Mouse (Mus musculus) heart, embryonic 12.5 days (tissue): ENCODE data around the gene Ugt1a10. TPM values are rescaled to one million over a fixed set of nuclear protein-coding genes. Genes with fewer than 3 reads are reported as not detected.
A peak's percentile ranks its signal among the peaks of the same experiment; 100 is the strongest.

Source experiments
- ATAC-seq: fragments of 200-750 bp; cut with Nextera tagmentation; 2 replicates; pipeline ENCODE4 v1.8.0; 2017; ENCODE audit warnings: moderate TSS enrichment, moderate library complexity; ENCODE audit not compliant: insufficient number of reproducible peaks, low FRiP score
- H3K27ac ChIP-seq: fragments of 300-500 bp; sonication (generic); 2 replicates; pipeline ENCODE4 v1.5.1; 2016; ENCODE audit warnings: mild to moderate bottlenecking, moderate library complexity; ENCODE audit not compliant: poor library complexity, severe bottlenecking
- H3K27me3 ChIP-seq: fragments of 300-500 bp; sonication (generic); replicated peaks from 2 replicates; pipeline ENCODE4 v1.6.1; 2016; ENCODE audit warnings: mild to moderate bottlenecking, moderate library complexity
- H3K36me3 ChIP-seq: fragments of 300-500 bp; sonication (generic); 2 replicates; pipeline ENCODE4 v1.6.1; 2016; ENCODE audit warnings: mild to moderate bottlenecking, moderate library complexity
- H3K4me1 ChIP-seq: fragments of 300-500 bp; sonication (generic); replicated peaks from 2 replicates; pipeline ENCODE4 v1.6.1; 2016; ENCODE audit warnings: mild to moderate bottlenecking
- H3K4me2 ChIP-seq: fragments of 300-500 bp; sonication (generic); 2 replicates; pipeline ENCODE4 v1.6.1; 2016; ENCODE audit warnings: mild to moderate bottlenecking, moderate library complexity
- H3K4me3 ChIP-seq: fragments of 300-500 bp; sonication (generic); 2 replicates; pipeline ENCODE4 v1.5.1; 2016; ENCODE audit warnings: mild to moderate bottlenecking
- H3K9ac ChIP-seq: fragments of 300-500 bp; sonication (generic); 2 replicates; pipeline ENCODE4 v1.6.1; 2016; ENCODE audit warnings: mild to moderate bottlenecking, moderate library complexity
- H3K9me3 ChIP-seq: fragments of 300-500 bp; sonication (generic); replicated peaks from 2 replicates; pipeline ENCODE4 v1.6.1; 2016; ENCODE audit warnings: mild to moderate bottlenecking, moderate library complexity
- WGBS: fragments of 180-500 bp; shearing (Covaris S2); methylation state at CpG from one replicate; pipeline ENCODE4 v1.1.7; 2016; 5-methylcytosine and 5-hydroxymethylcytosine counted together
- polyA plus RNA-seq: library from polyadenylated mRNA; unstranded; fragments of >200 nt; fragmentation: Nextera tagmentation; extraction: Ambion mirVana; gene quantifications from 2 replicates; pipeline ENCODE4 v1.2.1, GENCODE M21; 2016

Gene Ugt1a10
- polyA plus RNA-seq, 1 experiment from 2014 or later = not detected

DNA sequence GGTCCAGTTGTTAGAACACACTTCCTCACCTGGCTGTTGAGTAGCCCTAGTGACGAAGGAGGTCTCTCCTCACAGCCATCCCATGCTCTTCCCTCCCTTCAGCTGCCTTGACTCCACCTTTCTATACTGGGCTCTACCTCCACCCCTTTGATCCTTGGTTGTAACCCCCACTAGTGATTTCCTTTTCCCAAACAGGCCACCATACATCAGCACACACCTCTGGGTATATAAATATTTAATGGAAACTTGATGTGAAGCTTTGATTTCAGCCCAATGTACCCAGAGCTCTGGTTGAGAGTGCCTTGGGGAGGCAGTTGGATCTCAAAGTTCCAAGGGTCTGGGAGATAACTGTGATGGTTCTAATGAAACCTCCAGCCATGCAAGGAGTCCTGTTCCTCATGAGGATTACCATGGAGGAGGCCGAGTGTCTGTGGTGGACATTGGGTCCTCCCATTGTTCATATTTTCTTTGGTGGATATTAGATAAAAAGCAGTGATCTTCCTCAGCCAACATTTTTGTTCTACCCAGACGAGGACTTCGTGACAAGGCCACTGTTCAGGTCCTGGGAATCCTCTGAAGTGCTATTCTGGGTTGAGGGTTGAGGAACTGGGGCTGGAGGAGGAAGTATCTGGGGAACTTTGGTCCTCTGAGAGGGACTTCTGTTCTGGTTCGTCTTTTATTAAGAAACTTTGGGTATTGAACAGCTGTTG lies 171.6 kb downstream of the Ugt1a10 start, which contains the start of gene Mroh2a:
Mroh2a (plus strand) TSS at position 317 of the 710 bp plus-strand sequence.
- WGBS = 46% methylated on average over 5 of the region's 5 CpGs

DNA sequence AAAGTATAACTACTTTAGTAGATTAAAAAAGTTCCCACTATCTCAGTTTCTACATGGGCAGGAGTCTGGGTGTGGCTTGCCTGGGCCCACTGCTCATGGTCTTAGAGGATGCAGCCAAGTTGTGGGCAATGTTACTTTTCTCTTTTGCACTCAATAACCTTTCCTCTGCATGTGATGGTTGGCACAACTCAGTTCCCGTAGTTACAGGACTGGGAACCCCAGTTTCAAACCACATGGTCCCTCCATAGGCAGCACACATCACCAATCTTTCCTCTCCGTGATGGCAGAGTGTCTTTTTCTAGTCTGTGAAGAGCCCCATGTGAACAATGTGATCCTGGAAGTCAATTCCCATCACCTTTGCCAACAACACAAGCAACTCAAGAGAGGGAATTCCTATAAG lies 172.3 kb downstream of the Ugt1a10 start:
- Histone ChIP-seq H3K9ac (no peak overlapping the region), H3K36me3 (no peaks in the 10 kb centered on the region), H3K27ac (no peak overlapping the region), H3K4me2 (no peak overlapping the region), H3K4me1 (no peaks in the 10 kb centered on the region), H3K9me3 (peaks cover 70% of the 10 kb centered on the region), H3K27me3 (no peaks in the 10 kb centered on the region), H3K4me3 (no peak overlapping the region)
- 48% methylated on average over 2 of the region's 2 CpGs for WGBS
- no peak for ATAC-seq

More for the DNA sequence above, 171.6 kb downstream of the Ugt1a10 start, which contains the start of gene Mroh2a:
- no peaks in the 10 kb centered on the region for H3K36me3 ChIP-seq
- no peaks in the 10 kb centered on the region for H3K27me3 ChIP-seq
- no peak within 1 kb of the TSS for H3K27ac ChIP-seq
- H3K4me3 ChIP-seq = no peak within 1 kb of the TSS
- no peaks in the 10 kb centered on the region for H3K4me1 ChIP-seq
- H3K9me3 ChIP-seq = peaks cover 63% of the 10 kb centered on the region
- 0 out of 2 replicates have a peak, but pooled peaks have one; percentile 1 for ATAC-seq
- H3K9ac ChIP-seq = no peak within 1 kb of the TSS
- H3K4me2 ChIP-seq = no peak within 1 kb of the TSS

DNA sequence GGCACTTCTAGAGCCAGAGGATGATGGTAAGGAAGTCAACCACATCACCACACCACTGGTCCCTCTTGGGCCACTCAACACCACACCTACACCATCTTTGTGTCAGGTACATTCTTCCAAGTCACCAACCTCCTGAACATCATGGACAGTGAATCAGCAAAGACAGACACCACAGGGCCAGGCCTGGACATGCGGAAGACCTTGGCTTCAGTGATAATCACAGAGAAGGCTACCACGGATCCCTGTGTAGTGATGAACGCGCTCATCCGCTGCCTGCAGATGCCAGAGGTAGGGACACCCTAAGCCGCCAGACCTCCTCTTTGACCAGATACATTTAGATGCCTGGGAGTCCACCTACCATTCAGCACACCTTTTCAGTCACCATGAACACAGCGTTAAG lies 172.9 kb downstream of the Ugt1a10 start:
- no peaks in the 10 kb centered on the region for H3K27me3 ChIP-seq
- no peak overlapping the region for H3K27ac ChIP-seq
- H3K4me2 ChIP-seq = no peak overlapping the region
- no peaks in the 10 kb centered on the region for H3K36me3 ChIP-seq
- H3K4me1 ChIP-seq = no peaks in the 10 kb centered on the region
- H3K9ac ChIP-seq = no peak overlapping the region
- ATAC-seq = no peak
- H3K9me3 ChIP-seq = peaks cover 76% of the 10 kb centered on the region
- 62% methylated on average over 7 of the region's 7 CpGs for WGBS
- H3K4me3 ChIP-seq = no peak overlapping the region

DNA sequence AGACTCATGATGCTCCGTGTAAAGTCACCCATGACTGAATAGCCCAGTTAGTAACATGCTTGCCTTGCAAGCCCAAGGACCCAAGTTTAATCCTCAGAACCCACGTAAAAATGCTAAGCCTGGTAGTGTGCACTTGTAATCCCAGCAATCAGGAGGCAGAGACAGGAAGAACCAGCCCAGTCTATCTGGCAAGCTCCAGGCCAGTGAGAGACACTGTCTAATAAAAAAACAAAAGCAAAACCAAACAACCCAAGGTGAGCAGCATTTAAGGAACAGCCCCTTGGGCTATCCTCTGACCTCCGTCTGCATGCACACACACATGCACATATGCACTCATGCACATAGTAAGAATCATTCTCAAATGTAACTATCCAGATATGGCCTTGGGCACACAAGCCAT lies 174.4 kb downstream of the Ugt1a10 start:
- Histone ChIP-seq H3K36me3 (no peaks in the 10 kb centered on the region), H3K27ac (no peak overlapping the region), H3K4me3 (no peak overlapping the region), H3K9ac (no peak overlapping the region), H3K4me2 (no peak overlapping the region), H3K27me3 (no peaks in the 10 kb centered on the region), H3K4me1 (no peaks in the 10 kb centered on the region), H3K9me3 (peaks cover 91% of the 10 kb centered on the region)
- ATAC-seq = no peak
- 69% methylated on average over 3 of the region's 3 CpGs for WGBS

DNA sequence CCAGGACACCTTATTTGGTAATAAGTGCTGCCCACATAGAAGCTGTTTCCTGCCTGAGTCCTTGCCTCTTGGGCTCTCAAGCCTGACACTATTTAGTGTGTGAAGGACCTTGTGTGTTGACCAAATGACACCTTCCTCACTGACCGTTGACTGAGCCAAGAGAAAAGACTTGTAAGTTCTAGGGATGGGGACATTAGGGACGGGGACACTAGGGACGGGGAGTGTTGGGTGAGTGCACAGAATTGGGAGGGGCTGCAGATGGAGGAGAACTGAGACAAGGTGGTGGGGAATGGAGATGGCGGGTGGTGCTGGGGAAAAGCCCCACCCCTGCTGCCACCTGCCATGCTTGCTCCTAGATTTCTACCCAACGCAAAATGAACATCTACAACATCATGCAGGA lies 174.8 kb downstream of the Ugt1a10 start:
- Histone ChIP-seq H3K4me2 (no peak overlapping the region), H3K27ac (no peak overlapping the region), H3K4me3 (no peak overlapping the region), H3K27me3 (no peaks in the 10 kb centered on the region), H3K9me3 (peaks cover 95% of the 10 kb centered on the region), H3K36me3 (no peaks in the 10 kb centered on the region), H3K4me1 (no peaks in the 10 kb centered on the region), H3K9ac (no peak overlapping the region)
- ATAC-seq = no peak
- WGBS = 72% methylated on average over 5 of the region's 5 CpGs

DNA sequence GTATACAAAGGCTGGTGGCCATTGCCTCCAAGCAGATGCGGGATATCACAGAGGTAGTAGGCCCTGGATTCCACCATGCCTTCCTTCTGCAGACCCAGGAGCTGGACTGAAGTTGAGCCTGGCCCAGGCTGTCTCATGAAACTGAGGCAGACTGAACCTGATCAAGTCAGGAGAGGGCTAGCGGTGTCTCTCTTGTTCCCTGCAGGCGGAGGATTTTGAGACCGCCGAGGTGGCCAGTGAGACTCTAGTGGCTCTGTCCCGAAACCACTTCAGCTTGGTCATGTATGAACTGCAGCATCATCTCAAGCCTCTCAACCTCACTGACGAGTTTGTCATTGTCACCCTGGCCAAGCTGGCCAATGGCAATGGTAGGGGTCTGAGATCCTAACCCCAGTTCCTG lies 175.2 kb downstream of the Ugt1a10 start:
- no peaks in the 10 kb centered on the region for H3K27me3 ChIP-seq
- peaks cover 97% of the 10 kb centered on the region for H3K9me3 ChIP-seq
- H3K4me3 ChIP-seq = no peak overlapping the region
- no peaks in the 10 kb centered on the region for H3K4me1 ChIP-seq
- no peak overlapping the region for H3K4me2 ChIP-seq
- H3K36me3 ChIP-seq = no peaks in the 10 kb centered on the region
- WGBS = 67% methylated on average over 7 of the region's 7 CpGs
- no peak overlapping the region for H3K27ac ChIP-seq
- ATAC-seq = no peak
- H3K9ac ChIP-seq = no peak overlapping the region

DNA sequence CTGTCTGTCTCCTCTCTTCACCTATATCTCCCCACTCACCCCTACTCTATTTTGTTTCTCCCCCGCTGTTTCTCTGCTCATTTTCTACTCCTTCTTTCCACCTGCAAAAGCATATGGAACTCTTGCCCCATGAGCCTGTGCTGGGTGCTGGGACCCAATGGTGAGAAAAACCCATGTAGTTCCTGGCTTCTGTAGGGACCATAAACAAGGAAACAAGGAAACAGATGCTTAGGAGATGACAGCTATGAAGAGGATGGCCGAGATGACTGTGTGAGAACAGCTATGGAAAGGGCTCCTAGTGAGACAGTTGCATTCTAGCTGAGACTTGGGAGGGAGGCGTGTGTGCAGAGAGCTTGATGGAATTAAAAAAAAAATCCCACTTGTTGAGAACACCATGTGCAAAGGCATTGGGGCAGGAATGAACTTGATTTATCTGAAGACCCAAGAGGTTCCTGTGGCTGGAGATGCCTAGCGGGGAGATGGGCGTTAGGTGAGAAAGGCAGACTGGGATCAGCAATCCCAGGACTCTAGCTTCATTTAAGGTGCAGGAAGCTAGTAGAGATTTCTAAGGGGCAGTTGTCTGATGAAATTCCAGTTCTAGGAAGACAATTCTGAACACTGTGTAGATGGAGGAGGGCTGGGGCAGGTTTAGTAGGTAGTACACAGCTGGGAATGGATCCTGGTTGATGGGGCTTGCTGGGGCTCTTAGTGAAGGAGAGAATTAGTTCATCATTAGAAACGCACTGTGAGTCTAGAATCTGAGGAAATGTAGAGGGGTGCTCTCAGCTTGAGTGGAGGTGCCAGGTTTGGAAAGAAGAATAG lies 176.0 kb downstream of the Ugt1a10 start:
- H3K4me1 ChIP-seq = no peaks in the 10 kb centered on the region
- no peaks in the 10 kb centered on the region for H3K36me3 ChIP-seq
- H3K4me3 ChIP-seq = no peak overlapping the region
- H3K4me2 ChIP-seq = no peak overlapping the region
- ATAC-seq = no peak
- H3K9me3 ChIP-seq = peaks cover 98% of the 10 kb centered on the region
- H3K9ac ChIP-seq = no peak overlapping the region
- 65% methylated on average over 6 of the region's 6 CpGs for WGBS
- no peak overlapping the region for H3K27ac ChIP-seq
- no peaks in the 10 kb centered on the region for H3K27me3 ChIP-seq

DNA sequence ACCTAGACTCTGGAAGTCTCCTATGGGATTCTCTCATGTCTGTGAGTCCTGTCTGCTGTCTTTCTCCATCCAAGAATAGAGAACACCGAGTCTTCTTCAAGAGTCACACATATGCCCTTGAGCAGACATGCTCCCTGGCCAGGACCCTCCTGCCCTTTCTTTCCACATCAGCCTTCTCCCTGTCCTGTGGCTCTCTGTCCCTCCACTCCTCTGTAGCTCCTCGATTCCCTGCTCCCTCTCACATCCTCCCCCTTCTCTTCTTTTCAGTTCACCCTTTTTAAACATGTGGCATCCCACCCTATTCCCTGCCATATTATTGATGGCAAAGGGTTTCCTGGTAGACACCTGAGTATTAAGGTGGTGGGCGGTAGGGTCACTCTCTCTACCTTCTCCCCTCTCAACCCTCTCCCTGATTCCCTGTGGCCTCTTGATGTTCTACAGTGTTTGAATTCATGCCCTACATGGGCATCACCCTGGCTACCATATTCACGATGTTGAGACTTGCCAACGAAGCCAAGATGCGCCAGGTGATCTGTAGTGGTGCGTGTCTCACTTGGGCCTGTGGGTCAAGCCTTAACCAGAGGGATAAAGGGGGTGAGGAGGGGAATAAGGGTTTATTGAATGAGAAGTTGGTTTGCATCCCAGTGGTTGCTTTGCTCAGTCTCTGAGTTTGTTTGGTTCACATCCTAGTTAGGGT lies 176.8 kb downstream of the Ugt1a10 start:
- Histone ChIP-seq H3K36me3 (no peaks in the 10 kb centered on the region), H3K9me3 (peaks cover 96% of the 10 kb centered on the region), H3K4me2 (no peak overlapping the region), H3K4me1 (no peaks in the 10 kb centered on the region), H3K4me3 (no peak overlapping the region), H3K27ac (no peak overlapping the region), H3K27me3 (no peaks in the 10 kb centered on the region), H3K9ac (no peak overlapping the region)
- WGBS = 59% methylated on average over 7 of the region's 7 CpGs
- no peak for ATAC-seq

DNA sequence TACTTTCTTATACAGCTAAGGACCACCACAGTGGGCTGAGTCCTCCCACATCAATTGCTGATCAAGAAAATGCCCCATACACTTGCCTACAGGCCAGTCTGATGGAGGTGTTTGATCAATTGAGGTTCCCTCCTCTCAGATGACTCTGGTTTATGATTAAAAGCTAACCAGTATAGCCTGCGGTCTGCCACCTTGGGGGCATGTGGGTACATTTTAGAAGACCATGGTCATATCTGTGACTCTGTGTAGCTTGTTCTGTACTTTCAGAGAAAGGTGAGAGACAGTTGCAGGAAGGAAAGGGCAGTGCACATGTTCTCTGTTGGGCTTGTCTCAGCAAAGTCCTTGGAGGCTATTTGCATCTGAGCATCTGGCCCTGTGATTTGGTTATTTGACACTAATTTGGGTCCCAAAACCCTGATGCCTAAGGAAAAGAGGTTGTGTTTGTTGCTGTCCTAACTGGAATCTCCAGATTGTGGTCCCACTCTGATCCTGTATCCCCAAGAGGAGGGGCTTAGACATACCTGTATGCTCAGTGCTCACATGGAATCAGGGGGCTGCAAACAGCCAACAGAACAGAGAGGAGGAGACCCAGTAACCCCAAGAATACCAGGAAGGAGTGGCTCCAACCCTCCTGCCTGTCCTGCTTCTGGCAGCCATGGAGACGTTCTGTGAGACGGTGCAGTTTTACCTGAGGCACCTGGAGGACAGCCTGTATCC lies 177.6 kb downstream of the Ugt1a10 start:
- Histone ChIP-seq H3K9ac (no peak overlapping the region), H3K27me3 (no peaks in the 10 kb centered on the region), H3K4me2 (no peak overlapping the region), H3K36me3 (no peaks in the 10 kb centered on the region), H3K27ac (no peak overlapping the region), H3K4me3 (no peak overlapping the region), H3K9me3 (peaks cover 97% of the 10 kb centered on the region), H3K4me1 (no peaks in the 10 kb centered on the region)
- WGBS = 46% methylated on average over 3 of the region's 3 CpGs
- no peak for ATAC-seq

DNA sequence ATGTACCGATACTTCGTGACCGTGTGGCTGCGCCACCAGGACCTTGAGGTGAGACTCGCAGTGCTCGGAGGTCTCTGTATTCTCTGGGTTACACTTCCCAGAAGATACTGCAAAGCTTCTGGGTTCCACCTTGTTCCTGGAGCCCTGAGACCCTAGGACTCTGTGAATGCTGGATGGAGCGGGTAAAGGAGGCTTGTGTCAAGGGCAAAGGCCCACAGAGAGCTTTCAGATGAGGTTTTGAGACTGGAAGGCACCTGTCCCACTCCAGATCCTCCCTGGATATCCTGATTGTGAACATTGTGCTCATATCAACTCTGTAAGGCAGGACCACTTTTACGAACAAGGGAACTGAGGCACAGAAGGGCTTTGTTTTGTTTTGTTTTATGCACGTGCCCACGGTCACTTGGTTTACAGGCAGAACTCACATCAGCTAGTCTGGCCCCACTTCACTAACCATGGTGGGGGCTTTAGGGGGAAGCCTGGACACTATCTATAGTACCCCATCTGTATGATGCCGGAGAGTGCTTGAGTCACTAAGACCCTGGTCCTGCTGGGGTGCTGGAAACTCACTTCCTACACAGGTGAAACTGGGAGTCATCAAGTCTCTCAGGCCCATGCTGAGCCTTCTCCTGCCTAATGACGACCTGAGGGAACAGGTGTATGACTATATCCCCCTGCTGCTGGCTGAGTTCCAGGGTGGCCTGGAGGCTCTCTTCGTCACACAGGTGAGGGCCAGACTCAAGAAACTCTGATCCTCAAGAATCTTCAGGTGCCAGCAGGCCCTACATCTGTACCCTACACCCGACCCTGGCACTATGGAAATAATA lies 178.4 kb downstream of the Ugt1a10 start:
- H3K9me3 ChIP-seq = peaks cover 97% of the 10 kb centered on the region
- H3K27me3 ChIP-seq = no peaks in the 10 kb centered on the region
- WGBS = 59% methylated on average over 14 of the region's 14 CpGs
- H3K4me2 ChIP-seq = no peak overlapping the region
- no peak overlapping the region for H3K27ac ChIP-seq
- no peak for ATAC-seq
- H3K9ac ChIP-seq = no peak overlapping the region
- no peaks in the 10 kb centered on the region for H3K36me3 ChIP-seq
- no peaks in the 10 kb centered on the region for H3K4me1 ChIP-seq
- H3K4me3 ChIP-seq = no peak overlapping the region
